Mouse (Mus musculus): ENCODE data around the gene Gtpbp3.

The Gtpbp3 gene

DNA sequence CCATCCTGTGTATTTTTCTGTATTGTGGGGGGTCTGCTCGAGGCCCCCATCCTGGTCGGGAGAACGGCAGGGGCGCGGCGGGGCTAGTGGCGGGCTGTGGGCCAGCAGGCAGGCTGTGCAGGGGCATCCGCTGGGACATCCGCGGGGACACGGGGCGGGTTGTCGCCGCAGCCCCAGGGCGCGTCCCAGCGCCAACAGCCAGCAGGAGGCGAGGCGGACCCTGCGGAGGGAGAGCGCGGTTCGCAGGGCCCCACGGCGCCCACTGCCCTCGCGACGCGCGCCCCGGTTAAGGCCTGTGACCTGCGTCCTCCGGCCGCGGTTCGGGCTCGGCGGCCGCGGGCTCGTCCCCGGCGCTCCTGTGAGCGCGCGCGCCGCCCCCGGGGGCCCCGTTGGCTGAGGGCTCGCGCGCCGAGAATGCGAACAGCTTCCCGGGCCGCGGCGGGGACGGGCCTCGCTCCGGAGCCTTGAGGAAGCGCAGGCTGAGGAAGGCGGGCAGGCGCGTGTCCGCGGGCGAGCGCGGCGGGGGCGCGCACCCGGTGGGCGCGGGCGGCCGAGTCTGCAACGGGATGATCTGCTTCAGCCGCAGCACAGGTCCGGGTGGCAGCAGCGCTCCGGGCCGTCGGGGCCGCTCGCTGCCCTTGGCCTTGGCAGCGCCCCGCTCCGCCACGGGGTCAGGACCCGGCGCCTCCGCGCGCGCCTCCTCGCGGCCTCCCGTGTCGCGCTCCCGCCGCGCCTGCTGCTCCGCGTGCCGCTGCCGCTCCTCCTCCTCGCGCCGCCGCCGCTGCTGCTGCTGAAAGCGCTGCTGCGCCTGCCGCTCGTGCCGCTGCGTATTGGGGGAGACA lies 11.6 kb upstream of the Gtpbp3 start:
- POLR2A ChIA-PET, result interaction anchor here in 3 of 4 experiments (0.5 to 3.6 kb wide), 8 partner anchors 22 to 637 kb away, joined by 3 to 34 read pairs (median 3); partner anchors contain the start of gene Arrdc2 (in 1 of the 3)
- CTCF ChIA-PET, result interaction anchor here in 2 of 4 experiments (0.6 to 2.1 kb wide), 7 partner anchors 12 to 185 kb away, joined by 3 to 17 read pairs (median 3); partner anchors contain the start of gene Mrpl34 (in 1 of the 2)

DNA sequence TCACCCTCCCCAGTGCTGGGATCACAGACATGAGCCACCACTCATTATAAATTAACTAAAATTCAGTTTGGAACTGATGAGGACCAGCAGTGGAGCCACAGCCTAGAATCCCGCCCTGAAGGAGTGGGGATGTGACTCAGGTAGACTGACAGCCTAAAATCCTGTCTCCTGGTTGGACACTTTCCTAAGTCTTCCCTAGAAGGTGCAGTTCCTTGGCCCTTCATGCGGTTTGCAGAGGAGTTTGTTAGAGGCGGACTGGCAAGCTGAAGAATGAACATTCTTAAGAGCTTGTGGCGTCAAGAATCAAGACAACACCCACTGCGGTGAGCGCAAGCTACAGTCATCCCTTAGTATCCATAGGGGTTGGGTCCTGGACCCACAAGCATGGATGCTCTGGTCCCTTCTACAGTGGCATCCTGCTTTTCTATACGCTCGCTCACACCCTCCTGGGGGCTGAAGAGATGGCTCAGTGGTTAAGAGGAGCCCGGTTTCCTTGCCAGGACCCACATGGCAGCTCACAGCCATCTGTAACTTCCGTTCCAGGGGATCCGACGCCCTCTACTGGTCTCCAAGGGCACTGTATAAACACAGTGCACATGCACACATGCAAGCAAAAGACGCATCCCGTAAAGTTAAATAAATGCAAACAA lies 10.6 kb upstream of the Gtpbp3 start:
- ChIA-PET CTCF (interaction anchor here (0.5 to 2.3 kb wide), 29 partner anchors 8 to 1037 kb away, joined by 3 to 21 read pairs (median 4); partner anchors contain the start of genes Mrpl34 (in 2 of the 4), Abhd8 (in 1 of the 4), Ccdc194 (in 1 of the 4) and Dda1 (in 1 of the 4)), POLR2A (interaction anchor here (0.7 to 3.6 kb wide), 16 partner anchors 8 to 708 kb away, joined by 3 to 34 read pairs (median 4); partner anchors contain the start of genes Mrpl34 (in 3 of the 4), Arrdc2 (in 1 of the 4) and Dda1 (in 1 of the 4))

DNA sequence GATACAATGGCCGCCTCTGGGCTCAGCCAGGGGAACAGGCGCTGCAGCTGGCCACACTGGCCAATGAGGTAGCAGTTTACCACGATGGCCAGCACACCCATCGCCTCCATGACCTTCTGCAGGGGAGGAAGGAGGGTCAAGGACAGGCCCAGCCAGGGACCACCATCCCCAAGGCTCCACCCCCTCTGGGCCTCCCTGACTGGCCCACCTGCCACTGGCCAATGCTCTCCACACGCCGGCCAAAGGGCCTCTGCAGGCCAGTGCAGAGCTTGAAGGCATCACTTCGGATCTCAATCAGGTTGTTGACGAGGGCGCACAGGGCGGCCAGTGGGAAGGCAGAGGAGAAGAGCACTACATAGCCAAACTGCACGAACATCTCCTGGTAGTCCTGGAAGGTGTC lies 9.0 kb upstream of the Gtpbp3 start:
- POLR2A ChIA-PET, result interaction anchor here in 2 of 4 experiments (1.0 to 3.6 kb wide), 5 partner anchors 14 to 52 kb away, joined by 3 to 34 read pairs (median 4); partner anchors contain the start of gene Mrpl34 (in 1 of the 2)
- CTCF ChIA-PET, result interaction anchor here (0.6 to 2.3 kb wide), 6 partner anchors 10 to 94 kb away, joined by 3 to 14 read pairs (median 6); partner anchors contain the start of genes Dda1 (in 1 of the 4), Mrpl34 (in 1 of the 4) and Slc27a1 (in 1 of the 4)

DNA sequence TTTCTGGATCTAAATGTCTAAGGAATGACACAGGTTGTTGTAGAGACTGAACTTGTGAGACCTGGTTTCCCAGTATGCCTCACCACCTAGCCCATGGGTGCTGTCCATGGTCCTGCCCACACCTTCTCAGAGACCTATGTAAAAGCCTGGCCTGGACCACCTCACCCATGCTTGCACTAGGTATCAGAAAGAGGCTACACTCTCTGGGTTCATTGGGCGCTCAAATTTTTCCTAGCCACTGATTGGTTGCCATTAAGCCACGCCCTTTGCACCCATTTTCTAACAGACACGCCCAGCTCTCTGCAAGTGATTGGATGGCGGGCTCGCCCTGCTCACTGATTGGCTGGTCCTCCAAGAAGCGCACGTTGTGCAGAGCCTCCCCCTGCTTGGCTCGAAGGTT lies 4.0 kb upstream of the Gtpbp3 start:
- CTCF ChIA-PET, result interaction anchor here in 3 of 4 experiments (0.5 to 2.2 kb wide), 11 partner anchors 14 to 640 kb away, joined by 3 to 16 read pairs (median 5); partner anchors contain the start of genes Abhd8 (in 1 of the 3) and Mrpl34 (in 1 of the 3)
- POLR2A ChIA-PET, result interaction anchor here in 3 of 4 experiments (0.5 to 2.4 kb wide), 29 partner anchors 10 to 850 kb away, joined by 3 to 18 read pairs (median 4); partner anchors contain the start of genes Mrpl34 (in 2 of the 3), Abhd8 (in 1 of the 3), Ankle1 (in 1 of the 3) and Colgalt1 (in 1 of the 3)

DNA sequence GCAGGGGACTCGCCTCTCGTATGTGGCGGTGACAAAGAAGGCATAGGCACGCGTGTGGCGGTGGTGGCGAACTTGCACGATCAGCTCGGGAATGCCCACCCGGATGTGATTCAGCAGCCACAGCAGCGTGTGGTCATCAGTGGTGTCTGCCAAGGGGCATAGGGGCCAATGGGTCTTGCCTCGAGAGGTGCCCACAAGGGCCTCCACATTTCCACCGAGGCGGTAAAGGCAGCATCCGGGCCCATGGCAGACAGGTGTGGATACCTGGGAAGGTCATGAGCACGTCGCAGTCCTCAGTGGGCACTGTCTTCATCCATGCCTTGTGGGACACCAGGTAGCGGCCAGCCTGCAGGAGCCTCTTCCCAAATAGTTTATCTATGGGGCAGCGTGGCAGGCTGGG lies 3.2 kb upstream of the Gtpbp3 start:
- CTCF ChIA-PET, result interaction anchor here in 2 of 4 experiments (0.6 to 2.2 kb wide), 7 partner anchors 21 to 100 kb away, joined by 3 to 16 read pairs (median 3); partner anchors contain the start of genes Abhd8 (in 1 of the 2) and Mrpl34 (in 1 of the 2)
- POLR2A ChIA-PET, result interaction anchor here in 2 of 4 experiments (0.6 to 2.4 kb wide), 28 partner anchors 10 to 213 kb away, joined by 3 to 18 read pairs (median 4); partner anchors contain the start of genes Mrpl34 (in 2 of the 2), Abhd8 (in 1 of the 2), Colgalt1 (in 1 of the 2) and Myo9b (in 1 of the 2)

DNA sequence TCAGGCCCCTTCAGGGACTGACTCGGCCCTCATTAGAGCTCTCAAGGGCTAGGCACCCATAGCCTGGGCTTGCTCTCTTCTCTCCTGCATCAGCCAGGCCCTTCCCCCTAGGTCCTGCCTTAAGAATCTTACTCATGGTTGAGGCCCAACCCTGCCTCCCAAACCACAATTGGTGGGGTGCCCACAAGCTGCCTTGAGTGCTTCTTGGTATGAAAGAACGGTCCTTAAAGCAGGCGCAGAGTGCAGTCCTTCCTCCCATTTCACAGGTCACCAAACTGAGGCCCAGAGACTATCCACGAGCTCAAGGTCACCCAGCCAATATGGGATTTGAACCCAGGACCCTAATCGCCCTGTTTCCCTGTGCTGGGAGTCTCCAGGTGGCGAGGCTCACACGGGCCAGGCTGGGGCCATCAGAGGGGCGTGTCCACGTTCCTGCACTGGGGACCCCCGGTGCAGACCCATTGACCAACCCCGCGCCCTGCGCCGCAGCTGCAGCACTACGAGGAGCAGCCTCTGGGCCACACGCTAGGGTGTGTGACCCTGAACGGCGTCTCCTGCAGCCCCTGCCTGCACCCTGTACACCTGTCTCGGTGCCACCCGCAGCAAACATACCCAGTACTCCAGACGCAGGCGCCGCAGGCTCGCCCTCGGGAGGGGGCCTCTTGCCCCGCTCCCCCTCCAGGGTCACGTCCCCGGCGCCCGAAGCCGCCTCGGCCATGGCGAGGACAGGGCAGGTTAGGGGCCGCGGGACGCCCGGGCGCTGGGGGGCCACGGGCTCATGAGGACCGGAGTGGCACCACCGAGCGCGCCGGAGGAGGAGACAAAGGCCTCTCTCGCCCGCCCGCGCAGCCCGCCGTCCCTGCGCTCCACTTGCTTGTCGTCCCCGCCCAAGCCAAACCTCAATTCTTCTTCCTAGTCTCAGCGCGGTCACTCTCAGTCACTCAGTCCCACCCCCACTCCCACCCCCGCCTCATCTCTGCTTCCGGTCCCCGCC lies 2.5 kb upstream of the Gtpbp3 start, which contains the start of gene Ano8:
Gene Ano8, minus strand, starts transcription at position 822 of the 994 bp plus-strand sequence.
- ChIA-PET POLR2A (interaction anchor here in 2 of 4 experiments (0.6 to 3.8 kb wide), 21 partner anchors 10 to 145 kb away, joined by 3 to 18 read pairs (median 5); partner anchors contain the start of genes Abhd8 (in 2 of the 2), Mrpl34 (in 2 of the 2), Colgalt1 (in 1 of the 2) and Dda1 (in 1 of the 2)), CTCF (interaction anchor here in 3 of 4 experiments (0.5 to 2.2 kb wide), 6 partner anchors 14 to 89 kb away, joined by 3 to 11 read pairs (median 4); no protein-coding TSS in a partner anchor)

DNA sequence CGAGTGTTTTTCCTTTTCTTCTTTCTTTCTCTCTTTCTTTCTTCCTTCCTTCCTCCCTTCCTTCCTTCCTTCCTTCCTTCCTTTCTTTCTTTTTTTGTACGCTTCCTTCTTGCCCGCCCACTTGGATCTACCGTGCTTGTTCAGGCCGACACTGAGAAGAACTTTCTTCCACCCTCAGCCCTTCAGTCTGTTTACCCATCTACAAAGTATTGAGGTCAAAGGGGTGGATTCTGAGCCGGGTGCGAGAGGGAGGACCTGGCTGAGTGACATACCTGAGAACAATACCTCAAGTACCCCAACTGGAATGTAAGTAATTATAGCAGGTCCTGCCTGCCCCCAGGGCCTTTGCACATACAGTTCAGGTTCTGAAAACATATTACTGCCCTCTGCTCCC lies 1.8 kb upstream of the Gtpbp3 start:
- ChIA-PET CTCF (interaction anchor here in 2 of 4 experiments (0.6 to 1.2 kb wide), 4 partner anchors 10 to 681 kb away, joined by 3 to 5 read pairs (median 4); partner anchors contain the start of gene Mast3 (in 1 of the 2)), POLR2A (interaction anchor here in 3 of 4 experiments (0.5 to 3.8 kb wide), 4 partner anchors 12 to 819 kb away, joined by 4 to 14 read pairs (median 8); partner anchors contain the start of genes Abhd8 (in 1 of the 3), Dda1 (in 1 of the 3) and Mrpl34 (in 1 of the 3))

DNA sequence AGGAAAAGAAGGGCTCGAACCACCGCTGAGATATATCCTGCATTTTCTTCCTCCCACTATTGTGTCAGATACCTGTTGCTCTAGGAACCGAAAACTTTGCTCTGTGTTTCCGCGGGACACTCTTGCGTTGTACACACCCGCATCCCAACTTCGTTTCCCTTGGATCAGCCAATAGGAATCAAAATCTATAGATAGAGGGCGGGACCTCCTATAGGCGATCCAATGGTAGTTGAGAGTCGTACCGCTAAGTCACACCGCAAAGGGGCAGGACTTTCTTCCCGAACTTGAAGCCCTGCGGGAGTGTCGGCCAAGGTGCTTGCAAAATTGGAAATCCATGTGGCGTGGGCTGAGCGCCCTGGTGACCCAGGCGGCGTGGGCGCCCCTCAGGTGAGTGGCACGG lies 551 bp downstream of the Gtpbp3 start:
- POLR2A ChIA-PET, result interaction anchor here in 3 of 4 experiments (0.5 to 4.4 kb wide), 15 partner anchors 10 to 591 kb away, joined by 3 to 25 read pairs (median 5); partner anchors contain the start of genes Dda1 (in 2 of the 3), Mrpl34 (in 2 of the 3), Abhd8 (in 1 of the 3) and Ankle1 (in 1 of the 3)
- CTCF ChIA-PET, result interaction anchor here in 3 of 4 experiments (0.8 to 2.5 kb wide), 5 partner anchors 11 to 103 kb away, joined by 3 to 6 read pairs (median 3); partner anchors contain the start of gene Mrpl34 (in 1 of the 3)

DNA sequence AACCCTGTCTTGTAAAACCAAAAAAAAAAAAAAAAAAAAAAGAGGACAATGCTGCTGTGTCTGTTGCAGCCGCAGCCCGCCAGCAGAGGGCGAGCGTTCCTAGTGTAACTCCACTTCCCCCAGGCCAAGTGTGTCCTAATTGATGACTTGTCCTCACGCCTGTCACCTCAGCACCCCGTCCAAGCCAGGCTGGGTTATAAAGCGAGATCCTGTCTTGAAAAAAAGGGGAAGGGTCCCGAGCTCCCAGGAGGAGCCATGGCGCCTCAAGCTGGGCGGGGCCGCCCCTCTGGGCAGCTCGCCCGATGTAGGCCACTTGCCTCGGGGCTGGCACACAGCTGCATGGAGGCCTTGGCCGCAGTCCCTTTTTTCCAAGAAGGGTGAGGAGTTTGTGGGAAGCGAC lies 7.1 kb downstream of the Gtpbp3 start:
- ChIA-PET CTCF (interaction anchor here (0.6 to 1.7 kb wide), 21 partner anchors 13 to 1063 kb away, joined by 3 to 12 read pairs (median 4); partner anchors contain the start of gene Colgalt1 (in 1 of the 4)), POLR2A (interaction anchor here in 3 of 4 experiments (0.6 to 4.9 kb wide), 6 partner anchors 10 to 924 kb away, joined by 3 to 50 read pairs (median 4); no protein-coding TSS in a partner anchor)

DNA sequence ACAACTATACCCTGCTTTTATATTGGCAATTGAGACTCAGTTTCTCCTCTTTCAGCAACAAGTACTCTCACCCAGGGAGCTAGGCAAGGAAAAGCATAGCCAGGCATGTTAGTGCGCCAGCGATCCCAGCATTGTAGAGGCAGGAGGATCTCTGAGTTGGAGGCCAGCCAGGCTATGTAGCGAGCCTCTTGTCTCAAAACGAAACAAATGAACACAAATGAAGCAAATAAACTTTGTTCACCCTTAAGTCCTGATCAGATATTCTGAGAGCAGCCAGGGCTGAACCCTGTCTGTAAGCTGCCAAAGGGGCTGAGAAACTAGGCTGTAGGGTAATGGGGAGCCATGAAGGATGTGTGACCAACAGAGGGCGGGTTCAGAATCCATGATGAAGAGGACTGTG lies 7.9 kb downstream of the Gtpbp3 start:
- POLR2A ChIA-PET, result interaction anchor here in 3 of 4 experiments (0.6 to 4.9 kb wide), 6 partner anchors 12 to 81 kb away, joined by 3 to 50 read pairs (median 5); partner anchors contain the start of gene Mrpl34 (in 1 of the 3)
- CTCF ChIA-PET, result interaction anchor here (0.7 to 1.7 kb wide), 16 partner anchors 9 to 122 kb away, joined by 3 to 12 read pairs (median 6); partner anchors contain the start of gene Colgalt1 (in 1 of the 4)

DNA sequence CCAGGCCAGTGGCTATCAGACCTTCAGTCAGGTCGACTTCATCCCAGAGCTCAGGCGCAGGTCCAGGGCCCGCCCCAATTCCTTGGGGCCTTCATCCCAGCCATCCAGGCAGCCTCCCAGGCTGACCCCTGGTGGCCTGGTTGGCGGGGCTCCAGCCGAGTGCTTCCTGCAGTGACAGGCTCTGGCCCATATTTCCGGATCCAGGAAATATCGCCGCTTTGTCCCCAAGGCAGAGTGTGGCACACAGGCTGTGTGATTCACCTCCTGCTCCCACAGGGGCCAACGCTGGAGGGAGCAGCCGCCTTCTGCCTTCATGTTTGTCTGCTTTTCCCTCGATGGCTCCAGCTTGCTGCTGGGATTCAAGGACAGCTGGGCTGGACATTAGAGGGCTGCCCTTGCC lies 8.6 kb downstream of the Gtpbp3 start:
- ChIA-PET CTCF (interaction anchor here (0.6 to 1.9 kb wide), 11 partner anchors 10 to 99 kb away, joined by 3 to 9 read pairs (median 3); no protein-coding TSS in a partner anchor), POLR2A (interaction anchor here in 3 of 4 experiments (0.6 to 4.9 kb wide), 9 partner anchors 9 to 819 kb away, joined by 3 to 50 read pairs (median 6); partner anchors contain the start of genes Gtpbp3 (in 1 of the 3) and Mrpl34 (in 1 of the 3))

DNA sequence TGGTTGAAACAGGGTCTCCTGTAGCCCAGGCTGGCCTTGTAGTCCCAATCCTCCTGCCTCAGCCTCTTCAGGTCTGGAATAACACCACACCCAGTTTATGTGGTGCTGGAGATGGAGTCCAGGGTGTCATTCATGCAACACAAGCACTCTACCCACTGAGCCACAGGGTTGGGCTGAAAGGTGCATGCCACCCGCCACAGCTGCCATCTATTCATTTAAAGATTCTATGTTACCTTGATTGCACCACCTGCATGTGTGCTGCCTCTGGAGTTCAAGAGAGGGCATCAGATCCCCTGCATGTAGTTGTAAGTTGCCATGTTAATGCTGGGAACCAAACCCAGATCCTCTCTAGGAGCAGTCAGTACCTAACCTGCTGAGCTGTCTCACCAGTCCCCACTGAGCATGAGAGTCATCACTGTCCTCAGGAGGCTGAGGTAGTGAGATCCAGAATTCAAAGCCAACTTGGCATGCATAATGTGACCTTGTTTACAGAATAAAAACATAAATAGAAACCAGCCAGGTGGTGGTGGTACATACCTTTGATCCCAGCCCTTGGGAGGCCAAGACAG lies 9.3 kb downstream of the Gtpbp3 start:
- POLR2A ChIA-PET, result interaction anchor here in 3 of 4 experiments (1.0 to 4.9 kb wide), 10 partner anchors 10 to 799 kb away, joined by 3 to 50 read pairs (median 6); partner anchors contain the start of genes Gtpbp3 (in 1 of the 3), Jund (in 1 of the 3) and Mrpl34 (in 1 of the 3)
- CTCF ChIA-PET, result interaction anchor here in 3 of 4 experiments (0.5 to 2.1 kb wide), 10 partner anchors 11 to 99 kb away, joined by 3 to 17 read pairs (median 4); no protein-coding TSS in a partner anchor

DNA sequence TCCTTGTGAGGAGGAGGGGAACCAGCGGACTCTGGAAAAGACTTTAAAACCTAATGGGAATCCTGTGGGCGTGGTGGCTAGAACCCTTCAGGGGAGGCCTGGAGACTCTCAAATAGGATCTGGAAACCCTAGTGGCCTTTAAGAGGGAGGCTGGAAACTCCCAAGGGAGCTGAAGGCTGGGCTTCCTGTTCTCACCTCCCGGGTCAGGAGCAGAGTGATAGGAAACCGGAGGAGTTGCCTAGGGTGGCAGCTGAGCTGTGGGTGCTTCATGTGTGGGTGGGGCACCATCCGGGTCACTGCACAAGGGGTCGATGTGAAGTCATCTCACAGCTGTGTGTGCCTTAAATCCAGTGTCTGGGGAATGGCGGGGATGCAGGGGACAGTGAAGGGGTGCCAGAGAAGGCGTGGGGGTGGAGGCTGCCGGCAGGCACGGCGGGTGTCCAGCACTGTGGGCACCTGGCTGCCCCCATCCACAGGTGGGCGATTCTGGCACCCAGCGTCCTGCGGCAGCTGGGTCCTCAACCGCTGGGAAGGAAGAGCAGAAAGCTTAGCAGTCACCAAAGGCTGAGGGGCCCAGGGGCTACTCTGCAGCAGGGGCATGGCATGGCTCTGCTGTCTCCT lies 10.1 kb downstream of the Gtpbp3 start:
- ChIA-PET POLR2A (interaction anchor here (0.7 to 4.9 kb wide), 33 partner anchors 10 to 800 kb away, joined by 3 to 50 read pairs (median 4); partner anchors contain the start of genes Mrpl34 (in 3 of the 4), Ccdc194 (in 2 of the 4), Gtpbp3 (in 2 of the 4) and Ap1m1 (in 1 of the 4)), CTCF (interaction anchor here (0.5 to 2.1 kb wide), 23 partner anchors 9 to 668 kb away, joined by 3 to 17 read pairs (median 3); partner anchors contain the start of gene Mrpl34 (in 1 of the 4))

All from embryonic stem cell, embryonic (primary cell).